Mouse (Mus musculus) lung, adult 2 months (tissue): Measurements from ENCODE around the gene Slc15a5.

Experiments used
- CTCF ChIP-seq: fragments of 200-500 bp; IDR thresholded peaks from 2 replicates; pipeline ENCODE4 v1.5.1; 2011; ENCODE audit warnings: mild to moderate bottlenecking, low read length, control low read depth; ENCODE audit not compliant: insufficient read depth
- POLR2A ChIP-seq: fragments of 200-500 bp; IDR thresholded peaks from 2 replicates; pipeline ENCODE4 v1.6.1; 2011; ENCODE audit warnings: low read depth, mild to moderate bottlenecking, control low read depth, low read length, borderline replicate concordance; ENCODE audit errors: extremely low read depth

- no peak for TF ChIP-seq CTCF
- TF ChIP-seq POLR2A = no peak
Measured at GRCm38 (mm10) chr6:138102940-138103339, 23.2 kb upstream of the Slc15a5 start.
